Mouse (Mus musculus): Measurements from ENCODE around the gene Iqck. TPM values are rescaled to one million over a fixed set of nuclear protein-coding genes. Genes with fewer than 3 reads are reported as not detected.

Iqck gene
- total and polyA plus RNA-seq, 3 experiments = 0.39 to 0.68 (median 0.62) TPM

DNA sequence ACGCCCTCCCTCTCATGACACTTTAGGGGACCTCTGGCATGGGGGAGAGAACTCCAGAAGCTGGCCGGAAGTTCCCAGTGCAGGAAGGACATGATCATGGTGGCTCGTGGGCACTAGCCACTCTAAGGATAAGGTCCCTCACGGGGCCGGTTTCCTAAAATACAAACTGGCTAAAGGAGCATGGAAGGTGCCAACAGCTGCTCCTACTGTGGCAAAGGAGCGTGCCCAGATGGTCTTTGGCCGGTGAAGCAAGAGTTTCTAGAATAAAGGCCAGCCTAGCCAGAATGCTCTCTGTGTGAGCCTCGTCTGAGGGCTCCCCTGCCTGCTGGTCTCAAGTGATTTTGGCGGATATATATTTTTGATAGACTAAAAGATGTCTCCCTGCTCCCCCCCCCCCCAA, 124.2 kb downstream of the Iqck start:
- H3K9me3 ChIP-seq (replicated peaks; ENCODE audit: low read length) = no peaks in the 10 kb centered on the region
- H3K36me3 ChIP-seq (replicated peaks in 1 of 2; ENCODE audit: control insufficient read depth in 1 of 2, insufficient read depth in 1 of 2, low read length in 1 of 2) = no peaks in the 10 kb centered on the region
- TF ChIP-seq KAT2A (IDR thresholded peaks at IDR 0.05; ENCODE audit: insufficient replicate concordance, low read length) = no peak
- no peak for TF ChIP-seq MAX (IDR thresholded peaks at IDR 0.05; ENCODE audit: low read length)
- H3K9ac ChIP-seq (ENCODE audit: insufficient read depth, low read depth) = no peak overlapping the region
- H3K27me3 ChIP-seq (replicated peaks) = peaks cover 15% of the 10 kb centered on the region
- no peaks in the 10 kb centered on the region for H3K79me2 ChIP-seq (replicated peaks; ENCODE audit: control insufficient read depth, extremely low read depth, insufficient read depth, poor library complexity, severe bottlenecking)
- in situ Hi-C loops (cut with MboI; ENCODE audit: low pct_ligation_motif_present, low pct_unique_long_range_greater_than_20kb, low sequenced_read_pairs) (no loop called here), dilution Hi-C loops (cut with MboI; ENCODE audit: extremely low pct_ligation_motif_present, extremely low pct_unique_long_range_greater_than_20kb, low sequenced_read_pairs) (no loop called here)
- H3K4me1 ChIP-seq (ENCODE audit: control insufficient read depth in 1 of 2, insufficient read depth in 2 of 2) = 0 out of 4 replicates have a peak, but pooled peaks cover 0 to 5% of the 10 kb centered on the region in 2 experiments
- no peak overlapping the region for H3K4me2 ChIP-seq (ENCODE audit: insufficient read depth, low read depth, poor library complexity, severe bottlenecking)
- DNase-seq (ENCODE audit: extremely low read depth) = no peak
- H3K4me3 ChIP-seq (replicated peaks in 1 of 3; ENCODE audit: low read depth in 2 of 3, low read length in 2 of 3, poor library complexity in 1 of 3) = no peak overlapping the region
- no peak overlapping the region for H3K27ac ChIP-seq (ENCODE audit: insufficient read depth, low read depth)

DNA sequence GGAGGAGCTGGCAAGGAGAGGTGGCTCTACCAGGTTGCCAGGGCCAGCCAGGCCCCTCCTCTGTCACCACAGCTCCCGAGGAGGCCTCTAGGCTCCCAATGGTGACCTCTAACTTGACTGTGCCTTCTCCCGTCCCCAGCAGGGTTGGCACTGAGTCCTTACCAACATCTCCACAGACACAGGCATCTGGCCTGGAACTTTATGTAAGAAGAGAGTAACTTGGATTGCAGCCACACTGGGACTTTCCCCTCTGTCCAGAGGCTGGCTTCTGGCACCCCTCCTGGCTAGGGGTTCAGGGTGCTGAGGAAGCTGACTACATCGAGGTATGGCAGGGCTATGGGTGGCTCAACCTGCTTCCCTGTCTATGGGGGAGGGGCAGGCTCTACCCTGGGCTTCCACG, 125.8 kb downstream of the Iqck start:
- dilution Hi-C loops (cut with MboI; ENCODE audit: extremely low pct_ligation_motif_present, extremely low pct_unique_long_range_greater_than_20kb, low sequenced_read_pairs) (no loop called here), in situ Hi-C loops (cut with MboI; ENCODE audit: low pct_ligation_motif_present, low pct_unique_long_range_greater_than_20kb, low sequenced_read_pairs) (no loop called here)
- 0 out of 4 replicates have a peak, but pooled peaks cover 0 to 5% of the 10 kb centered on the region in 2 experiments for H3K4me1 ChIP-seq (ENCODE audit: control insufficient read depth in 1 of 2, insufficient read depth in 2 of 2)
- H3K4me3 ChIP-seq (replicated peaks in 1 of 3; ENCODE audit: low read depth in 2 of 3, low read length in 2 of 3, poor library complexity in 1 of 3) = no peak overlapping the region
- H3K9ac ChIP-seq (ENCODE audit: insufficient read depth, low read depth) = no peak overlapping the region
- H3K79me2 ChIP-seq (replicated peaks; ENCODE audit: control insufficient read depth, extremely low read depth, insufficient read depth, poor library complexity, severe bottlenecking) = no peaks in the 10 kb centered on the region
- no peaks in the 10 kb centered on the region for H3K36me3 ChIP-seq (replicated peaks in 1 of 2; ENCODE audit: control insufficient read depth in 1 of 2, insufficient read depth in 1 of 2, low read length in 1 of 2)
- H3K27me3 ChIP-seq (replicated peaks) = peaks cover 10% of the 10 kb centered on the region
- no peak overlapping the region for H3K27ac ChIP-seq (ENCODE audit: insufficient read depth, low read depth)
- no peak for TF ChIP-seq UBTF (IDR thresholded peaks at IDR 0.05; ENCODE audit: low read depth, low read length)
- no peak for DNase-seq (ENCODE audit: extremely low read depth)
- no peak overlapping the region for H3K4me2 ChIP-seq (ENCODE audit: insufficient read depth, low read depth, poor library complexity, severe bottlenecking)
- H3K9me3 ChIP-seq (replicated peaks; ENCODE audit: low read length) = no peaks in the 10 kb centered on the region

DNA sequence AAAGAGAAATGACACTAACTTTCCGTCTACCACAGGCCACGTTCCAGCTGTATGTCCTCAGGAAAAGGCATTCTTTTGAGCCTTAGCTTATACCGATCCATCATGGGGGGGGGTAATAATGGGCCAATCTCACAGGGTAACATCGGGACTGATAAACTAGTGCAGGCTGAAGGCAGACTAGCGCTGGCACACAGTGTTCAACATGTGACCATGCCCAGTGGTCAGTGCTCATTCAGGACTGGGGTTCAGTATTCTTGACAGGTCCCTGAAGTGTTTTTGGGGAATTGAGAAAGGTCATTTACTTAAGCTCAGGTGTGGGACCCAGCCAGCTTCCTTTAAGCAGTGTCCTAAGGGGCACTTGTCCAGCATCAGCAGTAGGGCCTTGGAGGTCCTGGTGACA, 126.3 kb downstream of the Iqck start:
- dilution Hi-C loops (cut with MboI; ENCODE audit: extremely low pct_ligation_motif_present, extremely low pct_unique_long_range_greater_than_20kb, low sequenced_read_pairs) = no loop called here
- H3K4me3 ChIP-seq (replicated peaks in 1 of 3; ENCODE audit: low read depth in 2 of 3, low read length in 2 of 3, poor library complexity in 1 of 3) = no peak overlapping the region

More for the DNA sequence above, 126.3 kb downstream of the Iqck start:
- Histone ChIP-seq H3K79me2 (replicated peaks; ENCODE audit: control insufficient read depth, extremely low read depth, insufficient read depth, poor library complexity, severe bottlenecking) (no peaks in the 10 kb centered on the region), H3K27me3 (replicated peaks) (peaks cover 11% of the 10 kb centered on the region), H3K9me3 (replicated peaks; ENCODE audit: low read length) (no peaks in the 10 kb centered on the region), H3K4me2 (ENCODE audit: insufficient read depth, low read depth, poor library complexity, severe bottlenecking) (no peak overlapping the region), H3K4me1 (ENCODE audit: control insufficient read depth in 1 of 2, insufficient read depth in 2 of 2) (0 out of 4 replicates have a peak, but pooled peaks cover 0 to under 1% of the 10 kb centered on the region in 2 experiments), H3K27ac (ENCODE audit: insufficient read depth, low read depth) (no peak overlapping the region), H3K36me3 (replicated peaks in 1 of 2; ENCODE audit: control insufficient read depth in 1 of 2, insufficient read depth in 1 of 2, low read length in 1 of 2) (no peaks in the 10 kb centered on the region), H3K9ac (ENCODE audit: insufficient read depth, low read depth) (no peak overlapping the region)
- no peak for DNase-seq (ENCODE audit: extremely low read depth)
- in situ Hi-C loops (cut with MboI; ENCODE audit: low pct_ligation_motif_present, low pct_unique_long_range_greater_than_20kb, low sequenced_read_pairs) = no loop called here
- no peak for TF ChIP-seq MAZ (IDR thresholded peaks at IDR 0.05; ENCODE audit: low read depth, low read length)
- no peak for TF ChIP-seq KAT2A (IDR thresholded peaks at IDR 0.05; ENCODE audit: insufficient replicate concordance, low read length)
- no peak for TF ChIP-seq ZKSCAN1 (IDR thresholded peaks at IDR 0.05; ENCODE audit: borderline replicate concordance, low read depth, low read length)
- no peak for TF ChIP-seq EP300 (IDR thresholded peaks at IDR 0.05; ENCODE audit: low read length)
- TF ChIP-seq POLR2A (IDR thresholded peaks at IDR 0.05; ENCODE audit: low read depth, low read length) = no peak
- TF ChIP-seq SMC3 (IDR thresholded peaks at IDR 0.05; ENCODE audit: low read depth, low read length) = no peak
- no peak for TF ChIP-seq MXI1 (IDR thresholded peaks at IDR 0.05; ENCODE audit: low read depth, low read length)
- no peak for TF ChIP-seq BHLHE40 (IDR thresholded peaks at IDR 0.05; ENCODE audit: low read depth, low read length)
- TF ChIP-seq TBP (conservative IDR thresholded peaks at IDR 0.05; ENCODE audit: low read depth, low read length) = no peak
- no peak for TF ChIP-seq IRF4 (IDR thresholded peaks at IDR 0.05; ENCODE audit: low read depth, low read length)
- TF ChIP-seq CHD1 (IDR thresholded peaks at IDR 0.05; ENCODE audit: low read depth, low read length) = no peak
- TF ChIP-seq SIN3A (IDR thresholded peaks at IDR 0.05; ENCODE audit: low read length) = no peak
- TF ChIP-seq ELF1 (IDR thresholded peaks at IDR 0.05; ENCODE audit: low read depth, low read length) = no peak
- TF ChIP-seq JUND (conservative IDR thresholded peaks at IDR 0.05; ENCODE audit: low read depth, low read length) = no peak
- no peak for TF ChIP-seq RCOR1 (conservative IDR thresholded peaks at IDR 0.05; ENCODE audit: low read depth, low read length)
